Mouse (Mus musculus): ENCODE results near the gene Eaf2. TPM values are rescaled to one million over a fixed set of nuclear protein-coding genes. Genes with fewer than 3 reads are reported as not detected.

Eaf2 gene
- total RNA-seq, 4 experiments from 2014 or later: 1.2 to 1.9 (median 1.6) TPM

DNA sequence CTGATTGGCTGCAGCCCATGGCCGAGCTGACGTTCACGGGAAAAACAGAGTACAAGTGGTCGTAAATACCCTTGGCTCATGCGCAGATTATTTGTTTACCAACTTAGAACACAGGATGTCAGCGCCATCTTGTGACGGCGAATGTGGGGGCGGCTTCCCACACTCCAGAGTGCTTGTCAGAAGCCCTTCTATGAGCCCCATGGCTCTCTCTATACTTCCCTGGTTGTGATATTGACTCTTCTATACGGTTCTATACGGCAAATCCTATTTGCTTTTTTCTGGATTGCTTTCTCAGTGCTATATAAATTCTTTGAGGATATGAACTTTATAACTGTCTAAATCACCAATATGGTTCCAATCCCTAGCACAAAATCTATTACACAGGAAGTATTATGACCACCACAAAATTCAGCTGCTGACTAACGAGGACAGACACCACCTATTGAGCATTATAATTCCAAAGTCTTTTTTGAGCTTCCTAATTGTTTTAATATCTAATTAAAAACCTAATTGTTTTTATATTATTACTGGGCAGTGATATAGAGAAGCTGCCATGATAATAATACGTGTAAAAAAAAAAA is 104.5 kb downstream of the Eaf2 start:
- DNase-seq (ENCODE audit: low spot score): no peak

DNA sequence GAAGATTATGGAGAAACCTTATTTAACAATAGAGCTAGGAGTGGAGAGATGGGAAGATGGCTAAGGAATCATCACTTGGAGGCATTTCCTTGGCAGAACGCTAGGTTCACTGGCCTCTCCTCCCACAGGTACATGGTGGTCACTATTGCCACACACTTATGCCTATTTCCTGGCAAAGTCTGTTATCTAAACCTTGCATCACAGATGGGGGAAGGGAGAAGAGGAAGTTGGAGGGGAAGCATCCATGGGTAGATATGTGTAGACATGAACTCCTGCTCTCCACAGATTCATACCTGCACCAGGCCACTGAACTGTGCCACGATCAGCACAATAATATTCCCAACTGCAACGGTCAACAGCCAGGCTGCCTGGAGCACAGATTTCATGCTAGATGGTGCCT is 122.8 kb downstream of the Eaf2 start:
- DNase-seq (ENCODE audit: low spot score): no peak

DNA sequence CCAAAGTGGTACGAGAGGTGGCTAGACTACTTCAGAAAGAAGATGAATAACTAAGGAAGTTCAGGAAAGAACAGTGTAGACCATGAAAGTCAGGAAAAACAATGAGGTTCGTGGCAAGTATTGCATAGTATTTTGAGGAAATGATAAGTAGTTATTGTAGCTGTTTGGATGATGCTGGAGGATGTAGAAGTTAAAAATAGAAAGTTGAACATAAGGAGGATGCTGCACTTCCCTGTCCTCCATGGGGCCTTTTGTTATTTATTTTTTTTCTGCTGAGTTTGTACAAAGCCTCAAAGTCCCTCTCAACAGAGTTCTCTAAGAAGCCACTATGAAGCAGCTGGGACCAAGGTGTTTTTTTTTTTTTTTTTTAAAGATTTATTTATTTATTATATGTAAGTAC is 127.0 kb downstream of the Eaf2 start:
- peak; percentile 6 for DNase-seq (ENCODE audit: low spot score)

DNA sequence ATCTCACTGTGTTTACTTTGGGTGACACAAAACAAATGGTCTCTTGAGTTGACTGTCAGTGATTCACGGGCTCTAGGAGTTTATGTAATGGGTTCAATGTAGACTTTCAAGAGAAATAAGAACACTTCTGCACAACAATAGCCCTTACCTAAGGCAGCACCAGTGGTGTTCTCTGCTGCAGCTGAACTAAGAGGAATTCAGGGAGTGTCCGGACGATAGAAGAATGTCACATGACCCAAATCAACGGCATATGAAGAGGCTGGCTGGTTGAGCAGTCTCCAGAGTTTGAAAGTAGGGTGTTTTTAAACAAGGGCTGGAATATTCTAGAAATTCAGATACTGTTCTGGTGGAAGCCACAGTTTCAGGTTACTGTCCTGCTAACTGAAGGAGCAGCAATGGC is 127.7 kb downstream of the Eaf2 start:
- DNase-seq (ENCODE audit: low spot score): no peak

DNA sequence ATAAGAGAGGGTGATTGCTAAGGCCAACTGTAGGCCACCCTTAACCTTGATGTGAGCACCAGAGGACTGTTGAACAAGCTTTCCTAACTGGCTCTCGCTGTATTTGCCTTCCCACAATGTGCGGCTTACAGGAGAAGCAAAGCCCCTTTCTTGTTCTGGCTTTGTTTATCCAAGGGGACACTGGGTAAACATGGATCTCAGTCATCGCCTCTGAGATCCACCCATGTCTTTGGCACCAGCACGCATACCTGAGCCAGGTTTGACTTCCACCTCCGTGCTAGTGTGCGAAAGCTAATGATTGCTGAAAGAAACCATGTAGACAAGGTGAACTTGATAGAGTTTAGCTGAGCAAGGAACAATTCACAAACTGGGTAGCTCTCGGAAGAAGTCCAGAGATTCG is 131.2 kb downstream of the Eaf2 start:
- no peak for DNase-seq (ENCODE audit: low spot score)

Small RNA genes lying within 50 kb of the gene (microRNA-seq; reads per million reads assigned to microRNA genes)
- not detected for gene Gm22617

Other genes with a start within 250 kb of the Eaf2 start
- 1 to 10 TPM in 2 of 4 experiments, under 1 TPM in 2; 0.47 to 1.3 (median 0.97) TPM for gene Cd86, start 208.9 kb downstream of the Eaf2 start, total RNA-seq (2022)
- gene Ildr1, start 181.0 kb downstream of the Eaf2 start, total RNA-seq (2022): not detected
- gene Slc15a2, start 90.0 kb downstream of the Eaf2 start, total RNA-seq (2022): 1 to 10 TPM; 2.1 to 3.9 (median 3.4) TPM
- gene Iqcb1, start 46.6 kb downstream of the Eaf2 start, total RNA-seq (2022): 10 to 100 TPM; 13.6 to 18.0 (median 16.8) TPM
- gene Golgb1, start 137 bp upstream of the Eaf2 start, total RNA-seq (2022): 10 to 100 TPM; 49.8 to 60.7 (median 53.2) TPM
- 1 to 10 TPM; 4.9 to 9.0 (median 7.1) TPM for gene Hcls1, start 60.0 kb upstream of the Eaf2 start, total RNA-seq (2022)
- gene Fbxo40, start 115.5 kb upstream of the Eaf2 start, total RNA-seq (2022): 100 to 1,000 TPM; 220 to 269 (median 244) TPM
- 1 to 10 TPM; 5.0 to 9.5 (median 6.7) TPM for gene Polq, start 136.8 kb upstream of the Eaf2 start, total RNA-seq (2022)